Mouse (Mus musculus) spleen, postnatal 4 days (tissue): ENCODE measurements around the gene Lrrc75b.
A peak's percentile ranks its signal among the peaks of the same experiment; 100 is the strongest.

Experiments used
- DNase-seq, 2 experiments: peaks; one replicate each; pipeline ENCODE4 v3.0.0; 2022; ENCODE audit warnings: low spot score in 2 of 2

Gene Lrrc75b

DNA sequence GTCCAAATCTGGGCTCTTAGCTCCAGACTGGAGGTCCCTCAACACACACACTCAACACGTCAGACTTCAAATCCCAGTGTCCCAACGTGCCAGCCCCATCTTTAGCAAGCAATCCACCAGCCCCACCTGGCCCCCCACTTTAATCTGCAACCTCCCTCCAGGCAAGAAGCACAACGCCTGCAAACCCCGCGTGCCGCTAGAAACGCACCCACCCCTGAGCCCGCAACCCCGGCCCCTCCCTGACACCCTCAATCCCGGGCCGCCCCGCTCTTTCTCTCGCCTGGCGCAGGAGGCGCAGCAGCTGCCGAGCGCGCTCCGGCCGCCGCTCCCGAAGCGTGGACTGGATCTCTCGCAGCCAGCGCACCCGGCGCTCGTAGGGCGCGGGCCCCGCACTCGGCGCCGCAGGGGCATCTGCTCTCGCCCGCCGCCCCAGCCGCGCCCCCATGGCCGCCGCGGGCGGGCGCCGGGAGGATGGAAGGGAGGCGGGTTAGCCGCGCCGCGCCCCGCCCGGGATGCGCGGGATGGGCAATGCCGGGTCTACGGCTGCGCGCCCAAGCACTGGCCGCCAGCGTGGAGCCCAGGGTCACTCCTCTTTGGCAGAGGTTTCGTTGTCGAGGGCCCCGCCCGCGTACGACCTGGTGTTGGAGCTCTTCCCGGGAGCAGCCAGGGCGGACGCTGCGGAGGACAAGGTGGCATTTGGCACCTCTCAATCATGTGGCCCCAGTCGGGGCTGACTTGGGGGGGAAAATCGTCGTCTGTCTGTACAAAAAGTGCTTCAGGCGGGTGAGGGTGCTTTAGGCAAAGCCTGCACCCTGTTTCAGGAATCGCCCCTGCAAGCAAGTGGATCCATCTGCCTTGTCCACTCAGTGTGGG lies at the start of gene Lrrc75b:
Gene Lrrc75b, minus strand, starts transcription at position 655 of the 873 bp plus-strand sequence.
- no peak for DNase-seq

DNA sequence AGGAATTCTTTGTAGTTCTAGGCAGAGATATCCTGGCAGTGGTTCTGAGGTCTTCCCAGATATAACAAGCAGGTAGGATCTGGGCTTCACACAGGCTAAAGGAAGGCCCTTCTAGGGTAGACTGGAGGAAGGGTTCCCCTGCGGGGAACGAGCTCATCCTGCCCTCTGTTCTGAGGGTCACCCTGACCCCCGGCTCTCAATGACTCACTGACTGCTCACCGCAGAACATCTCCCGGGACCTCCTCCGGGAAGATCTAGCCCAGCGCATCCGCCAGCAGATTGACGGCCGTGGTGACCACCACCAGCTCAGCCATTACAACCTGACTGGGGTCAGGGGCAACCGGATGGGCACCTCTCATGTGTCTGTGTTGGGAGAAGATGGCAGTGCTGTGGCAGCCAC lies 48.8 kb upstream of the Lrrc75b start:
- DNase-seq = no peak

DNA sequence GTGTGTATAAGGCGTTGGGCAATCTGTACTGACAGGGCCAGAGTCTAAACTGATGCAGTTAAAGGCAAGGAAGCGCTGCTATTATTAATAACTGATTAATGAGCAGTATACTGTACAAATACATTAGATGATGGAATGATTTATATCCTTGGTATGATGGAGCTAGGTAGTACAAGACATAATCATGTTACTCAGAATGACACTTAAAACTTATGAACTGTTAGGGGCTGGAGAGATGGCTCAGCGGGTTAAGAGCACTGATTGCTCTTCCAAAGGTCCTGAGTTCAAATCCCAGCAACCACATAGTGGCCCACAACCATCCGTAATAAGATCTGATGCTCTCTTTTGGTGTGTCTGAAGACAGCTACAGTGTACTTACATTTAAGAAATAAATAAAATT lies 47.1 kb upstream of the Lrrc75b start:
- no peak for DNase-seq

DNA sequence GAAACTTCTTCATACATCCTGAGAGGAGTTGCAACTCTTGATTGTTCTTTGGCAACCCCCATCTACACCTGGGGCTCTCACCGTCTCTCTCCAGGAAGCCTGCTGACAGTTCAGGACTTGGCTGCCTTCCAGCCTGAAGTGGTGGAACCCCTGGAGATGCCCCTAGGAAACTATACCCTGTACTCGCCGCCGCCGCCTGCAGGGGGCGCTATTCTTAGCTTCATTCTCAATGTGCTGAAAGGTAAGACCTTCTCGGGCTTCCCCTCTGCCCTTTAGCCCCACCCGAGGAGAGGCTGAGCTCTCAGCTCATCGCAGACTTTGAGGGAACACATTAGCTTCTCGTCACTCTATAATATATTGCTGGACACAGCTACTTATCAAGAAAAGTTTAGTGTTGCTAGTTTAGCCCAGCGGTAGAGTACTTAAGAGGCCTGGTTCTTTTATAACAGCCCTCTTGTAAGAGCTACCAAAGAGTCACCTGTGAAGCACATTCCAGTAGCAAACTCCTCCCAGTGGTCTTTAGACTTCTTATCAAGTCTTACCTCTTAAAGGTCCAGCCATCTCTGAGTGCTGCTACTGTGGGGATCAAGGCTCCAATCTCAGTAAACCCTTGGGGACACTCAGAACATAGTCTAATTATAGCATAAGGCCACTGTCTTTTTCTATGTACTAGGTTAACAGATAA lies 45.2 kb upstream of the Lrrc75b start:
- peak in 1 of 2 experiments; percentile 76 for DNase-seq

DNA sequence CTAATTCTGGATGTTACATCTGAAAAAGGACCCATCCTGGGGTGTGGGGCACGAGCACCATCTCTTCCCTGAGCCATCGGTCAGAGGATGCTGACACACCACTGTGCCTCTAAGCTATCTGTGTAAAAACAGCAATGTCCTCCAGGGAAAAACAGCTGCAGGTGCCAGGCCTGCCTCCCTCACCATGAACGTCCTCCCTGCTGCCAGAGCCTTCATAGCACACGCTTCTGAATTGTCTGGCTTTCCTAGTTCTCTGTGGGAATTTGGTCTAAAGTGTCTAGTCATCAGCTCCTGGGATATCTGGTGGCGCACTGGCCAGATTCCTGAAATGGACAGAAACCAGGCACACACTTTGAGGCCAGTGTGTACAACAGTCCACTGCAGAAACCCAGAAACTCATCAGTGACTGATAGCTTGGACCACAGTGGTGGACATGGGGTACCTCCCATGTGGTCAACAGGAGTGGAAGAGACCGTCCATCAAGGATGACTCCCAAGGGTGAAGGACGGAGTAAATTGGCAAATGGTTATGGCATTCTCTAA lies 40.1 kb upstream of the Lrrc75b start:
- DNase-seq = no peak

DNA sequence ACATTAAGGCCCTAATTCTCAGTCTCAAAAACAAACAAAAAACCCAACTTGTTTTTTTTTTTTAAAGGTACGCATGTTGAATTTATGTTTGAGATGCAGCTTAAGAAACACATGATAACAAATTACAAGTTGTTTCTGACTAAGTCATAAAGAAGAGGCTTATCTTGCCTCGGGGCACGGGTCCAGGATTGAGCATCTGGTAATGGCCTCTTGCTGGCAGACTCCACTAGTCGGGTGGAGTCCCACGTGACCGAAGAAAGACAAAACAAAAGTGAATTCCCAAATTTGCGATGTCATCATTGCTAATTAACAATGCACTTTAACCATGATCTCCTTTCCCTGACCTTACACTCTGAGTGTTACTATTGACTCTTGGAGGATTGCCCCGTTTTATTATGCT lies 35.9 kb upstream of the Lrrc75b start:
- no peak for DNase-seq

DNA sequence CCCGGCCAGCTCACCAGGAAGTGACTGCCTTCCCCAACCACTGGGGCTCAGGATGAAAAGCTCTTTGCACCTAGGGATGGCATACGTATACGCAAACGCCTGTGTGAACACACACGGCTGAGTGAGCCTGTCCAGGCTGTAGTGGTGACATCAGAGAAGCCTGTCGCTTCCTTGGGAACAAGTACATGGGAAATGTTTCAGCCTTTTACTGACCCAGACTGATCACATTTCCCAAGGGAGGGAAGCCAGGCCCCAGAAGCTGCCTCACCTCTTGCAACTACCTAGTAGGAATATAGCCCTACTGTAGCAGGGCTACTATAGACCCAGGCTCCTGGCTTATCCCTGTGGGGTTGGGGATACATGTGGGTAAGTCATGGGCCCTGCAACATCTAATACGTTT lies 32.5 kb upstream of the Lrrc75b start:
- DNase-seq = no peak

DNA sequence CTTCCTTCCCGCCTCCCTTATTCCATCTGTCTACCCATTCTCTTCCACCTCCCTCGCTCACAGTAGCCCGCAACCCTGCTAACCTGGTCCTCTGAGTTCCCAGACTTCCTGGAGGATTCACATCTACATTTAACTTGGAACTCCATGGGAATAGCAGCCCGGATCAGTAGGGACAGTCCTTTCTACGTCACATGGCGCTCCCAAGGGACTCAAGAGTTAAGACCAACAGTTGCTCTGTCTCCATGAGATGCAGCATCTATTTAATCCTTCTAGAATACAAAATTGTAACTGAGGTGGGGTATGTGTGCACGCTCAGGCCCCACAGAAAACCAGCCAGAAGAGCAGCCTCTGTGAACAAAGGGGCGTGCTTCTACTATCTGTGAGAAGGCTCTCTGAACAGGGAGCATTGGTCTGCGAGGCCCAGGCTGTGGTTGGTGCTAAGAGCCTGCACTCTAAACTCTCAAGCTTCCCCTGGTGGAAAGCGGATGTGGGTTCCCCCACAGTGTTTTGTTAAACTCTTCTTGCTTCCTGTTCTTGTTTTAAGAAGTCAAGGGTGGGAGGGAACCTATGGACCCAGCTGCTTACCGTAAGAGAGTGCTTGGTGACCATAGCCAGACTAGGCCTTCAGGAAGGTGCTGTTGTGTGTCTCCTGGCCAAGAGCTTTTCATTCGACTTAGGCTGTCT lies 31.2 kb upstream of the Lrrc75b start:
- peak; percentile 74 to 82 for DNase-seq

DNA sequence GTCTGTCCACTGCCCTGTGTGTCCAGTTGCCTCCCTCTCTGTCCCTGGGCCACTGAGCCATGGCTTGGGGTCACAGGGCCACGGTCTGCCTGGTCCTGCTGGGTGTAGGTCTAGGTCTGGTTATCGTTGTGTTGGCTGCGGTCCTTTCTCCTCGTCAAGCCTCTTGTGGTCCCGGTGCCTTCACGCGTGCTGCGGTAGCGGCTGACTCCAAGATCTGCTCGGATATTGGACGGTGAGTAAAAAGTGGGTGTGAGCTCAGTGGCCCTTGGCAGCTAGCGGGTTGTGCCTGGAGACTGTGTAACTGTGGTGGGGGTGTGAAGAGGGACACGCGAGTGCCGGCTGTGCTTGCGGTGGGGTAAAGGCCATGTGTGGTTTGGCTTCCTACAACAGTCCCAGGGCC lies 29.5 kb upstream of the Lrrc75b start:
- no peak for DNase-seq

DNA sequence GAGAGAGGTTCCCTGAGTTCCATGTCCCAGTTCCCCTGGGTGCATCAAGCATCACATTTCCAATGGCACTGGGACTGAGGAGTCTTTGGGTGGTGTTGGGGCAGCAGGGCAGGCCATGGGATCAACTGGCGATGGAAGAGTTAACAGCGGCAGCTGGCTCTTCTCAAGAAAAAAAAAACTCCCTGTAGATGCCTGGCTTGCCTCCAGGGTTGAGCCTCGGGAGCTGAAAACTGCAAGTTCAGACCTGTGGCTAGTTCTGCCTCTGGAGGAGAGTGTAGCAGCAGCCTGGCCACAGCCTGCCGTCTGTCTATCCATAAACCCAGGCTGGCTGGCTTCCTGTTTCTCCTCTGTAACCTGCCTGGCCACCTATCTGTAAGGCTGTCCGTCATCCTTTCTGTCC lies 29.0 kb upstream of the Lrrc75b start, which contains the start of gene Ggt5:
Gene Ggt5, plus strand, starts transcription at position 212 of the 400 bp plus-strand sequence.
- DNase-seq = no peak

DNA sequence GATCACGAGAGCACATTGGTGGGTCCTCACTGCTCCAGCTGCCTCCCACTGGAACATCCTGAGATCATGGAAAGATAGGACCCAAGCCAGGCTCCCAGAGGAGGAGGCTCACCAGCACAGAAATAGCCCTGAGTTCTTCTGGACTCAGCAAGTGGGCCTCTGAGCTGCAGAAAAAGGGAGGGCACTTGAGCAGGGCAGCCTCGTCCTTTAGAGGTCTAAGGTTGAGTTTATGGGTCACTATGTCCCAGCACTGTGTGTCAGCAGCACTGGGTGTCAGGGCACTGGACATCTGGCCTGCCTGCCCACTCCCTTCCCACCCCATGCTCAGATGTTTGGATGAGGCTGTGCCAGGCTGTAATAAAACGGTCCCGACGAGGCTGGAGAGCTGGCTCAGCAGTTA lies 28.2 kb upstream of the Lrrc75b start:
- no peak for DNase-seq

DNA sequence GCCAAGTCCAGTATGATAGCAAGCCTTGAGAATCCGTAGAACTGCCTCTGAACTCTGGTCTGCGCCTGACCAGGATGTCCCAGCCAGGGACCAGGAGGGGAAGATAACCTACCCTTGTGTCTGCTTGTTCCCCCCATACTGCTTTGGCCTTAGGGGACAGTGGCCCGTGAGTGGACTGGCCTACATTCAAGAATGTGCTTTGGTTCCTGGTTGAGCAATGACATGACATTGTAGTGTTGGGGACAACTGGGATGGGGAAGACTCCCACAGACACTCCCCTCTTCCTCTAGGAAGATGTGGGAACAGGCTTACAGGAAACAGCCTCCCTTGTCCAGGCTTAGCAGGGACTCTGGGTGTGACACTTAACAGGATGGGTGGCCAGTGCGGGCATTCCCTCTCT lies 27.7 kb upstream of the Lrrc75b start:
- no peak for DNase-seq

DNA sequence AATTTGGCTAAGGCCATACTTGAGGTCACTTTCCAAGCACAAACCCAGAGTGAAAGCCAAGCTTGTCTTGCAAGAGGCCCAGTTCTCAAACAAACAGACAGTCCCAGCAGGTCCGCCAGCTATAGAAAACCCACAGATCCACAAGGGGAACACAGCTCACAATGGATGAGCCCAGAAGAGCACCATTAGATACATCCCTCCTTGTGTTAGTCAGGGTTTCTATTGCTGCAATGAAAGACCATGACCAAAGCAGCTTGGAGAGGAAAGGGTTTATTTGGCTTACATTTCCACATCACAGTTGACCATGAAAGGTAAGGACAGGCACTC lies 26.4 kb upstream of the Lrrc75b start:
- no peak for DNase-seq

DNA sequence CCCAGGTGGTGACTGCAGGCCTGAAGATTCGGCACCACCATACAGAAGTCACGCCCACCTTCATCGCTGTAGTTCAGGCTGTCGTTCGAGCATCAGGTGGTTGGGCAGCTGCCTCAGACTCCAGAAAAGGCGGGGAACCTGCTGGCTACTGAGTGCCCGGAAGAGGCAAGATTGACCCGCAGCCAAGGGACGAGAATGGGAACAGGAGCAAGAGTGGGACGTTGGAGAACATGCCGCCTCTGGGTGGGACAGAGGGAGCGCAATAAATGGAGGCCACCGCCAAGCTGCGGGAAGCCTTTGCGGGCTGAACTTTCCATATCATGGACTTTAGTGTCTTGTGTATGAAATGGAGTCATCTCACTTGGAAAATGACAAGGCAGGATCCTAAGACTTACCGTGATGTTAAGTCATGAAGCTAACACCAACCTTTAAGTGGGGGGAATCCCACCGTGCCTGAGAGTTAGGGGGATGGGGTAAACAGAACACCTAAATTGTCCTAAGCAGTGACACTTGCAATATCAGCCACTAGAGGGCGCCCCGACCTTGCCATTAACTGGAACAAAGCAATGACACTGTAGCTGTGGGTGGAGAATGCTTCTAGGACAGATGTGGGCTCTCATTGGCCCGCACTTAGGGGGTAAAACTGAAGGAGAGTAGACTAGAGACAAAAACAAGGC lies 25.9 kb upstream of the Lrrc75b start:
- DNase-seq = peak; percentile 85 to 97

DNA sequence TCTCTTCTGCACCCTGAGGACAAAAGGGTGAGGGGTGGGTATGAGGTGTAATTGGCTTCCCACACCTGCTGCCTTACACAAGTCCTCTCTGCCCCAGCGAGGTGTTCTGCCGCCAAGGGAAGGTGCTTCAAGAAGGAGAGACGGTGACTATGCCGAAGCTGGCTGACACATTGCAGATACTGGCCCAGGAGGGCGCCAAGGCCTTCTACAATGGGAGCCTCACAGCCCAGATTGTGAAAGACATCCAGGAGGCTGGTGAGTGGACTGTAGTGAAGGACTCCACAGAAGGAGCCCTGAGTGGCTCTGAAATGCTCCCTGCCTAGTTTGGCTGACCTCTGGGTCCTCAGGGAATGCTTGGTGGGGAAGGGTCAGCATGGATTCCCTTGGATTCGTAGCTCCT lies 19.0 kb upstream of the Lrrc75b start:
- peak in 1 of 2 experiments; percentile 56 for DNase-seq

DNA sequence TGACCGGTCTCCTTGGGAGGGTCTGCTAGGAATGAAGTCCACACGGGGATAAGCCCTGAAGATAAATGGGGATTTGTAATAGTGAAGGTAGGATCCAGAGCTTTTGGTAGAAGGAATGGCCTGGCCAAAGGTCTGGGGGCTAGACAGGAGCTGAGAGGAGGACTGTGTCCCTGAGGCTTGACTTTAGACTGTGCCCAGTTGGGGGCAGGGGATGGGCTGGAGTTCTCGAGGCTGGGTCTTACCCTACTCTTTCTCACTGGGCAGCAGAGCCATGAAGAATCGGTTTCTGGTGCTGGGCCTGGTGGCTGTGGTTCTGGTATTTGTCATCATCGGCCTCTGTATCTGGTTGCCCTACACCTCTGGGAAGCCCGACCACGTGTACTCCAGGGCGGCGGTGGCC lies 13.8 kb upstream of the Lrrc75b start:
- DNase-seq = no peak

DNA sequence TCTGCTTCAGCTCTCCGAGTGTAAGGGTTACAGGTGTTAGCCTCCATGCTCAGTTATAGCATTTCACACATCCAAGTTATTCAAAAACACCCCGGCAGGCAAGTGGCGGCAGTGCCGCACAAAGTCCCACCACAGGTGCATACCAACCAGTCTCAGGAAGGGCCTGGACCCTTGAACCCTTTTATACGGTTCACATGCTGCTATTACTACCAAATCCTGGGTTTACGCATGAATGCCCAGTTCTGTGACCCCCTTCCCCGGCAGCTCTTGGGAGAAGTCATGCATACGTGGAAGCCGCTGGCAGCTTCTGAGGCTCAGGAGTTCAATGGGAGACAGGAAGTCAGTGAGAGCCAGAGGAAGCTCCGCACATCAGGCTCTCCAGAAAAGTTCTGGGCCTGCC lies 13.1 kb upstream of the Lrrc75b start:
- no peak for DNase-seq

DNA sequence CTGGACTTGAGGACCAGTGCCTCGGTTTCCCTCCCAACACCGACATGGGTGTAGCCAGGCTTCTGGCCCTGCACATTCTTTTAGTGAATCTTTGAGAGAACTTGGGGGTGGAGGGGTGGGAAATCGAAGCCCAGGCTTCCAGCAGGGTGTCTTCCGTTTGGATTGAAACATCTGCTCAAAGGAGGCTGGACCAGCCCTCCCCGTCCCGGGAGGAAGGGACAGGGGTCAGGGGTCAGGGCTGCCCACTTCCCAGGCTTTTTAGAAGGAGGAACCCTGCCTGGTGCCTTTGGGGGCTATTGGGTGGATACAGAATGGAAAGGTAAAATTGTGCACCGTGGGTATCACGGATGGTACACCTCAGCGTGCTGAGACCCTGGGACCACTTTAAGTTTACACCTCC lies 11.8 kb upstream of the Lrrc75b start:
- no peak for DNase-seq

DNA sequence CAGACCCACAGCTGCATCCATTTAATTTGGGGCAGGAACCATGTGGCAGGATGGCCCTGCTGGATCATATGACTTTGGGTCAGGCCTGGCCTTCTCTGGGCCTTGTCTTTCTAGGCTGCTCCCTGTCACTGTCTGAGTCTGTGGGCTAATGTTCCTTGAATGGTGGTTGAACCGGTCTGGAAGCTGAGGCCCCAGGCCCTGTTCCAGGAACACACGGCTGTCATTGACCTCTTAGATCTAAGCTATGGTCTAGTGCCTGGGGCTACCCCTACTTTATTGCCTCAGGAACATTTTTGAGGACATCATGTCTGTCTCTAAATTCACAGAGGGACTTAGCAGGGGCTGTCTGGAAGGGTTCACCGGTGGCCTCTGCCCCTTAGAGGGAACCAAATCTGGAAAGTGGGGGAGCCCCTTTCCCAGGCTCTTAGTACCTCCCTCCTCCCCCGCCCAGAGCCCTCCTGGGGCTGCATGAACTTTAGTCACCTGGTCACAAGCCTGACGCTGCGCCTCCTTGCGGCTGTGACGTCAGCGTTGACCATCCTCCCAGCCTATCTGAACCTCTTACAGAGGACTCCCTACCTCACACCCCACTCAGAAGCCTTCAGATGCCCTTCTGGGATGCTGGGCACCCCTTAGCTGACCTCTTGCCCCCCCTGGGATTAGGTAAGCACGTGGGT lies 11.0 kb upstream of the Lrrc75b start:
- no peak for DNase-seq

DNA sequence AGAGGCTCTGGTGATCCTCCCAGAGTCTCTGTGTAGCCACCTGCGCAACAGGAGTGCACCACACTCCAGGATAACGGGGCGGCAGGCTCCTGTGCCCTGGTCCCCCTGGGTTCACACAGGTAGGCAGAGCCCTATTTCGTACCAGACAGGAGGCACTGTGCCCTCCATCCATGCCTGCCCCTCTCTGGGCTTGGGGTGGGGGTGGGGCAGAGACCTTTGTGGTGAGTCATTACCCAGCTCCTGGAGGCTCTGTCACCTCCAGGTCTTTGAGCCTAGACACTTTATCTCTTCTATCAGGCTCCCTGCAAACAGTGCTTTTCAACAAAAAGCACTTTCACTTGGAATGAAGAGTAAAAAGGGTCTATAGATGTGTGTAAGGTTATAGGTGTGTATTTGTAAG lies 8.7 kb upstream of the Lrrc75b start:
- DNase-seq = no peak

DNA sequence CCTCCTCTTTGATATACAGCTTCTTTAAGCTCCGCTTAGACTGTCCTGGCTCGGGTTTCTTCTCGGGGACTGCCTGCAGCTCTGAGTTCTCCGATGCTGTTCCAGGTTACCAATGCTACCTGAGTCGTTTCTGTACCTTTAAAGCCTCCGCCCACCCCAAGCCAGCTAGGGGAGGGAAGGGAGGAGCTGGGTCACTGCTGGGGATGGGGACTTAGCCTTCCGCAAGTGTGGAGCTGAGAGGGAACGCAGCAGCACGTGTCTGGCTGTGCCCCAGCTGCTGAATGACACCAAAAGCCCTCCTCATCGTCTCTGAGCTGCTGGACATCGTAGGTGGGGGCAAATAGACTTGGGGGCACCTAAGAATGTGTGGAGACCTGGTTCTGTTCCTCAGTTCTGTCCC lies 8.3 kb upstream of the Lrrc75b start:
- no peak for DNase-seq
